Mouse (Mus musculus): ENCODE results near the gene Elp5. TPM values are rescaled to one million over a fixed set of nuclear protein-coding genes. Genes with fewer than 3 reads are reported as not detected.

Elp5 gene
- total RNA-seq, 2 experiments from 2014 or later = 33.0 to 45.2 TPM

- DNase-seq = peak; percentile 19
- peak overlapping the region; percentile 96 for H3K27ac ChIP-seq
- H3K4me3 ChIP-seq = peak overlapping the region; percentile 97
- no peak for TF ChIP-seq CTCF (IDR thresholded peaks at IDR 0.05)
- intact Hi-C loops (cut with DNase I) = loop anchor here (10.0 kb wide), 1 partner anchor 814 kb away; no protein-coding TSS in a partner anchor
These were observed 63.3 kb downstream of the Elp5 start for GRCm38 (mm10) chr11:69919053-69919452.

Small RNA genes within 50 kb of the gene (microRNA-seq; reads per million reads assigned to microRNA genes)
- not detected for gene Gm44349
- 661 reads per million, percentile 71 among the genes with 10 or more reads in this experiment for gene Mir324

Other genes starting within 250 kb of the Elp5 start
- gene Polr2a, start 223.9 kb downstream of the Elp5 start, total RNA-seq (2021) = 10 to 100 TPM; 26.9 to 35.4 TPM
- not detected for gene Slc35g3, start 220.5 kb downstream of the Elp5 start, total RNA-seq (2021)
- gene Zbtb4, start 216.6 kb downstream of the Elp5 start, total RNA-seq (2021) = 10 to 100 TPM; 29.3 to 35.9 TPM
- 10 to 100 TPM; 23.2 to 26.3 TPM for gene Chrnb1, start 186.6 kb downstream of the Elp5 start, total RNA-seq (2021)
- 1 to 10 TPM; 3.9 to 4.7 TPM for gene Fgf11, start 180.7 kb downstream of the Elp5 start, total RNA-seq (2021)
- gene Tmem102, start 176.9 kb downstream of the Elp5 start, total RNA-seq (2021) = under 1 TPM; 0.20 to 0.41 TPM
- not detected for gene Gm39566, start 167.2 kb downstream of the Elp5 start, total RNA-seq (2021)
- gene Spem2, start 164.1 kb downstream of the Elp5 start, total RNA-seq (2021) = not detected
- not detected for gene Spem1, start 160.3 kb downstream of the Elp5 start, total RNA-seq (2021)
- gene Nlgn2, start 144.7 kb downstream of the Elp5 start, total RNA-seq (2021) = 1 to 10 TPM; 2.3 to 2.7 TPM
- gene Tmem256, start 144.0 kb downstream of the Elp5 start, total RNA-seq (2021) = 100 to 1,000 TPM; 144 to 165 TPM
- gene Plscr3, start 136.1 kb downstream of the Elp5 start, total RNA-seq (2021) = 10 to 100 TPM in 1 of 2 experiments, 1 to 10 TPM in 1; 9.6 to 13.0 TPM
- under 1 TPM in 1 of 2 experiments, not detected in 1; 0.11 TPM for gene Tnk1, start 123.8 kb downstream of the Elp5 start, total RNA-seq (2021)
- not detected for gene Tmem95, start 104.5 kb downstream of the Elp5 start, total RNA-seq (2021)
- gene Kctd11, start 101.1 kb downstream of the Elp5 start, total RNA-seq (2021) = 1 to 10 TPM; 1.3 to 1.7 TPM
- gene Acap1, start 87.0 kb downstream of the Elp5 start, total RNA-seq (2021) = under 1 TPM in 1 of 2 experiments, not detected in 1; 0.08 TPM
- under 1 TPM in 1 of 2 experiments, not detected in 1; 0.33 TPM for gene 2810408A11Rik, start 81.5 kb downstream of the Elp5 start, total RNA-seq (2021)
- gene Neurl4, start 81.4 kb downstream of the Elp5 start, total RNA-seq (2021) = 10 to 100 TPM; 25.2 to 33.5 TPM
- 10 to 100 TPM; 47.1 to 49.6 TPM for gene Gps2, start 68.6 kb downstream of the Elp5 start, total RNA-seq (2021)
- gene Eif5a, start 60.6 kb downstream of the Elp5 start, total RNA-seq (2021) = 100 to 1,000 TPM; 413 to 433 TPM
- 10 to 100 TPM in 1 of 2 experiments, 1 to 10 TPM in 1; 8.0 to 16.5 TPM for gene Ybx2, start 46.7 kb downstream of the Elp5 start, total RNA-seq (2021)
- 100 to 1,000 TPM; 494 to 503 TPM for gene Slc2a4, start 34.3 kb downstream of the Elp5 start, total RNA-seq (2021)
- not detected for gene Cldn7, start 17.7 kb downstream of the Elp5 start, total RNA-seq (2021)
- 100 to 1,000 TPM; 217 to 261 TPM for gene Ctdnep1, start 1.4 kb downstream of the Elp5 start, total RNA-seq (2021)
- 100 to 1,000 TPM; 194 to 232 TPM for gene Gabarap, start 8.6 kb upstream of the Elp5 start, total RNA-seq (2021)
- 10 to 100 TPM; 19.2 to 21.8 TPM for gene Phf23, start 13.3 kb upstream of the Elp5 start, total RNA-seq (2021)
- gene Dvl2, start 18.1 kb upstream of the Elp5 start, total RNA-seq (2021) = 1 to 10 TPM; 3.6 to 5.0 TPM
- 100 to 1,000 TPM; 266 to 502 TPM for gene Acadvl, start 32.9 kb upstream of the Elp5 start, total RNA-seq (2021)
- gene Dlg4, start 34.4 kb upstream of the Elp5 start, total RNA-seq (2021) = 1 to 10 TPM; 3.2 to 5.2 TPM
- gene Asgr1, start 71.6 kb upstream of the Elp5 start, total RNA-seq (2021) = not detected
- under 1 TPM; 0.22 to 0.31 TPM for gene Asgr2, start 110.1 kb upstream of the Elp5 start, total RNA-seq (2021)
- 1 to 10 TPM in 1 of 2 experiments, under 1 TPM in 1; 0.94 to 3.3 TPM for gene Mgl2, start 147.8 kb upstream of the Elp5 start, total RNA-seq (2021)
- gene Clec10a, start 173.7 kb upstream of the Elp5 start, total RNA-seq (2021) = 1 to 10 TPM; 2.1 to 2.7 TPM
- not detected for gene Slc16a11, start 230.2 kb upstream of the Elp5 start, total RNA-seq (2021)
- under 1 TPM; 0.28 to 0.67 TPM for gene Slc16a13, start 238.5 kb upstream of the Elp5 start, total RNA-seq (2021)
- gene Bcl6b, start 247.3 kb upstream of the Elp5 start, total RNA-seq (2021) = 1 to 10 TPM; 1.4 to 2.6 TPM

All from gastrocnemius, adult 2 months (tissue).